Mouse (Mus musculus): ENCODE results near the gene Snx14. TPM values are rescaled to one million over a fixed set of nuclear protein-coding genes. Genes with fewer than 3 reads are reported as not detected.

The Snx14 gene
- polyA plus RNA-seq, 1 experiment from 2014 or later = 11.8 TPM

DNA sequence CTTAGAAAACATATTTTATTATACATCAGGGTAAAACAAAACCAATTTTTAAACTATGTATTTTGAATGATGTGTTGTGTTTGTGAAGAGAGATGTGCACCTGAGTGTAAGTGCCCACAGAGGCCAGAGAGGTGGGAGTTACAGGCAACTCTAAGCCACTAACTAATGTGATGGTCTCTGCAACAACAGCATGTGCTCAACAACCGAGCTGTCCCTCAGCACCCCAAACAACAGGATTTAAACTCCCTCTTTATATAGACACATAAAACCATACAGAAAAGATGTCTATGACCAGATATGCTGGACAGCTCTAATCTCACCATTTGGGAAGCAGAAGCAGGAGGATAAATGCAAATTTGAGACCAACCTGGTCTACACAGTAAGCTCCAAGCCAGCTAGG, 58.2 kb downstream of the Snx14 start:
- Histone ChIP-seq H3K4me2 (no peak overlapping the region), H3K4me1 (replicated peaks) (peaks cover 8% of the 10 kb centered on the region; the same call in 1 of the 2 replicates), H3K27ac (no peak overlapping the region), H3K4me3 (replicated peaks) (no peak overlapping the region), H3K27me3 (no peaks in the 10 kb centered on the region), H3K36me3 (peaks cover 26% of the 10 kb centered on the region), H3K9me3 (replicated peaks) (no peaks in the 10 kb centered on the region), H3K9ac (no peak overlapping the region)
- 31% methylated on average over 1 of the region's 1 CpGs for WGBS (ENCODE audit: insufficient replicate concordance)
- DNase-seq (no peak), ATAC-seq (ENCODE audit: low read depth) (peak; percentile 43; the same call in 1 of the 2 replicates)

DNA sequence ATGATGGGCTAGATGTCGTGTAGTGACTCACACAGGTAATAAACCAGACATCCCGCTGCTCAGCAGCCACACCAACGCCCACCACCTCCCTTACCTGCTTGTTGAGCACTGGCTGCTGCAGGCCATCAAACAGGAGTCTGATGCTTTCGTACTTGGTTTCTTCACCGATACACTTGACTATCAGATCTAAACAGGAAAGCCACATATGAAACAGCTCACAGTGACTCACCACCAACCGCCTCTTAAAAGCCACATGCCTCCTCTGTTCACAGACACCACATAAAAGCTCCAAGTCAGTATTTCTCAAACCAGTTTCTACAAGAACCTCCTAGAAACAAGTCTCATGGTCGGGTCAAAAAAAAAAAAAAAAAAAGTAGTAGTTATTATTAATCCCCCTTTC, 58.7 kb downstream of the Snx14 start:
- Histone ChIP-seq H3K4me3 (replicated peaks) (no peak overlapping the region), H3K4me2 (no peak overlapping the region), H3K27ac (no peak overlapping the region), H3K9me3 (replicated peaks) (no peaks in the 10 kb centered on the region), H3K36me3 (peaks cover 26% of the 10 kb centered on the region), H3K27me3 (no peaks in the 10 kb centered on the region), H3K4me1 (replicated peaks) (peaks cover 8% of the 10 kb centered on the region; the same call in 1 of the 2 replicates), H3K9ac (no peak overlapping the region)
- ATAC-seq (ENCODE audit: low read depth) (peak; percentile 71; the same call in 1 of the 2 replicates), DNase-seq (no peak)
- 18% methylated on average over 7 of the region's 7 CpGs for WGBS (ENCODE audit: insufficient replicate concordance)

DNA sequence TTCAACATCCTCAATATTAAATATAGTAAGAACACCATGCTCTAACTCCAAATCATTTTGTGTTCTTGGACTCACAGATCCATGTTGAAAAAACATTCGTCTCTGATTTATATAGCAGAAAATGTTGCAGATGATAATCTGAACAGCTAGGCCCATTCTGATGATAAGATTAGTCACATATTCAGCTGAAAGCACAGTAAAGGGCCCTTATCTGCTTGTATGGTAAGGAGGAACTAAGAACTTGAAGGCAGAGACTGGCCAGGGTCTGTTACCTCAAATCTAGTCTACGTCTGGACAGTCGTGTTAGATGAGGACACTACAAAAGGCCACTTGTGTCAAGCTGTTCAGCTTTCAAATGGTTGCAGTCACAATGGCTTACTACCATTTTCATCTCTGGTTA, 59.7 kb downstream of the Snx14 start:
- H3K4me3 ChIP-seq (replicated peaks) = no peak overlapping the region
- ATAC-seq (ENCODE audit: low read depth) (no peak), DNase-seq (no peak)
- H3K36me3 ChIP-seq = peaks cover 26% of the 10 kb centered on the region
- H3K27ac ChIP-seq = no peak overlapping the region
- H3K9ac ChIP-seq = no peak overlapping the region
- no peak overlapping the region for H3K4me2 ChIP-seq
- H3K9me3 ChIP-seq (replicated peaks) = no peaks in the 10 kb centered on the region
- 39% methylated on average over 3 of the region's 3 CpGs for WGBS (ENCODE audit: insufficient replicate concordance)
- no peaks in the 10 kb centered on the region for H3K27me3 ChIP-seq
- peaks cover 8% of the 10 kb centered on the region; the same call in 1 of the 2 replicates for H3K4me1 ChIP-seq (replicated peaks)

DNA sequence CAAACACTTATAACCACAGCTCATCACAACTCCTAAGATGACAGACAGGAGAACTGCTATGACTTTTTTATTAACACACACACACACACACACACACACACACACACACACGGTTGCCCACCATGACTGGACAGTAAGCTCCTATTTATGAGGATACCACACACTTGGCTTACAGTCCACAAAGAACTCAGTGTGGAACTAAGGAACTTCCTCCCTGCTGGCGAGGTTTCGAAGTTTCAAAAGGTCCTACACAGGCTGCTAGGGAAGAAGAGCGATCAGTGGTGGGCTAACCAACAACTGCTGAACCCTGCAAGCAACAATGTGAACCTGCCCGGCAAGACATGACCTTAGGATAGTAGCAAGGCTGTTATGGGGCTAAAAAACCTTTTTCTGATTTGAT, 61.3 kb downstream of the Snx14 start:
- Histone ChIP-seq H3K4me3 (replicated peaks) (no peak overlapping the region), H3K27me3 (no peaks in the 10 kb centered on the region), H3K27ac (no peak overlapping the region), H3K9me3 (replicated peaks) (no peaks in the 10 kb centered on the region), H3K36me3 (peaks cover 21% of the 10 kb centered on the region), H3K4me2 (no peak overlapping the region), H3K4me1 (replicated peaks) (peaks cover 8% of the 10 kb centered on the region; the same call in 1 of the 2 replicates), H3K9ac (no peak overlapping the region)
- 56% methylated on average over 5 of the region's 5 CpGs for WGBS (ENCODE audit: insufficient replicate concordance)
- ATAC-seq (ENCODE audit: low read depth) = no peak
- no peak for DNase-seq

DNA sequence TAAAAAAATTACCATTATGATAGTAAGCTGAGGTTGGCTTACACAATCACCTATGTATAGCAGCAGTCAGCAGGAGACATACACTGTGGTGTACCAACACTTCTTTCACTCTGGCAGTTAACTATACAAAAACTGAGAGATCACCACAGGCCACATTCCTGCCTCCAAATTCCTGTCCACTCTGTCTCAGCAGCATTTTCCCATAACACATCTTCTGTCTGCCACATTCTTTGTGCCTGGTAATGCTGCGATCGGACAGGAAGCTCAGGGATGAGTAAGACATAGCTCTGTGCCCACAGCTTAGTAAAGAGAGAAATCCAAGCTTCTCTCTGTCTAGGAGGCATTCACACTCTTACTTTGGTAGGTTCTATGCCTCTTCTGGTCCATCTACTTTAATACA, 65.8 kb downstream of the Snx14 start:
- Histone ChIP-seq H3K9ac (no peak overlapping the region), H3K4me1 (replicated peaks) (no peaks in the 10 kb centered on the region), H3K4me2 (no peak overlapping the region), H3K36me3 (peaks cover 12% of the 10 kb centered on the region; the same call in 1 of the 2 replicates), H3K27ac (no peak overlapping the region), H3K27me3 (no peaks in the 10 kb centered on the region), H3K9me3 (replicated peaks) (no peaks in the 10 kb centered on the region), H3K4me3 (replicated peaks) (no peak overlapping the region)
- ATAC-seq (ENCODE audit: low read depth) = no peak
- no peak for DNase-seq
- WGBS (ENCODE audit: insufficient replicate concordance) = 70% methylated on average over 2 of the region's 2 CpGs

DNA sequence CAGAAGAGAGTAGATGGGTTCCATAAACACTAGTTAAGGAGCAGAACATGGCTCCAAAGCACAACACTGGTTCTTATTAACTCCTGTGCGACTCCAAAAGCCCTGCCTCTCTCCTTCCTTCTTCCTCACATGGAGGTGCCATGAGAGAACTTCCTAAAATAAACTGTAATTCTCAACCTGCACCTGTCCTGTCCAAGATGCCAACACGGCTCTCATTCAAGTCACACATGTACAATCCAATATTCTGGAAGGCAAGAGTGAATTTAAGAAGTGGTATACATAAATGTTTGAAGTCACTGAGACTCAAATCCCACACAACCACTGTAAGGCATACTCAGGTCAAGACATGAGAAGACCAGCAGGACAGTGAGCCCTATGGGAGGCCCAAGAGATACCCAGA, 67.6 kb downstream of the Snx14 start:
- peaks cover 6% of the 10 kb centered on the region; the same call in 1 of the 2 replicates for H3K36me3 ChIP-seq
- no peak overlapping the region for H3K4me3 ChIP-seq (replicated peaks)
- DNase-seq (no peak), ATAC-seq (ENCODE audit: low read depth) (no peak)
- 77% methylated on average over 2 of the region's 2 CpGs for WGBS (ENCODE audit: insufficient replicate concordance)
- H3K4me2 ChIP-seq = no peak overlapping the region
- no peaks in the 10 kb centered on the region; the same call in 1 of the 2 replicates for H3K4me1 ChIP-seq (replicated peaks)
- no peaks in the 10 kb centered on the region for H3K27me3 ChIP-seq
- H3K27ac ChIP-seq = no peak overlapping the region
- no peaks in the 10 kb centered on the region for H3K9me3 ChIP-seq (replicated peaks)
- H3K9ac ChIP-seq = no peak overlapping the region

DNA sequence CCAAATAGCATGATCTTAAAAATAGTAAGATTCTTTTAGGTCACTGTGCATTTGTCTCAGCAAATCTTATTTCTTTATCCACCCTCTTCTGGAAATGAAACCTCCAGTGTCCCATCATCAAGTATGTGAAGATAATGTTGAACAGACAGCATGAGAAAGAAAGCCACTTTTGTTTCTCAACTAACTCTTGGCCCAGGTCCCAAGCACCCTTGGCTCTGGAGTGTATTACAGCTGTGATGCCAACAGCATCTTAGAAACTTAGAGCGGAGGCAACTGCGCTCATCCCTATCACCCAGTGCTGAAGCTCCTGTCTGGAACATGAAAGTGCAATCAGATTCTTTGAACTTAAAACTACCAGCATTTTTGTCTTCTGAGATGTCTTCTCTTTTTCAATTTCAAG, 69.1 kb downstream of the Snx14 start:
- WGBS (ENCODE audit: insufficient replicate concordance) = 86% methylated on average over 2 of the region's 2 CpGs
- Histone ChIP-seq H3K4me2 (no peak overlapping the region), H3K27ac (no peak overlapping the region), H3K4me3 (replicated peaks) (no peak overlapping the region), H3K36me3 (peaks cover 4% of the 10 kb centered on the region; the same call in 1 of the 2 replicates), H3K9ac (no peak overlapping the region), H3K9me3 (replicated peaks) (no peaks in the 10 kb centered on the region), H3K27me3 (no peaks in the 10 kb centered on the region), H3K4me1 (replicated peaks) (no peaks in the 10 kb centered on the region; the same call in 1 of the 2 replicates)
- no peak for ATAC-seq (ENCODE audit: low read depth)
- no peak for DNase-seq

DNA sequence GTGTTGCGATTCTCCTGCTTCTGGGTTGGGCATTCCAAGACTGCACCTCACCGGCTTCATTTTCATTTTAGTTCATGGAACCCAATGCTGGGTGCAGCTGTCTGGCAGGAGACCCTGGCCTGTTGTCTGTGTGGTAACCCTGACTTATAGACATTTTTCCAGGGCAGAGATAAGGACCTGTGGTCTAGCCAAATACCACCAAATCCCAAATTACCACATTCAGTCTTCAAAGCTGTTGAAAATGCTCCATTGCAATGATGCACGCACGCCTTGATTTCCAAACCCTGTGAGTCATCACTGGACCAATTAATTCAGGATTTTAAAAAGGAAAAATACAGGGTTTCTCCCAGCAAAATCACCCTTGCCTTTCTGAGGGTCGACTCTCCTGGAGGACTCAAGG, 70.3 kb downstream of the Snx14 start:
- no peak for ATAC-seq (ENCODE audit: low read depth)
- no peak overlapping the region for H3K4me2 ChIP-seq
- H3K9ac ChIP-seq = no peak overlapping the region
- H3K27me3 ChIP-seq = no peaks in the 10 kb centered on the region
- no peak overlapping the region for H3K4me3 ChIP-seq (replicated peaks)
- 75% methylated on average over 5 of the region's 5 CpGs for WGBS (ENCODE audit: insufficient replicate concordance)
- no peak overlapping the region for H3K27ac ChIP-seq
- 0 out of 2 replicates have a peak, but pooled peaks cover 3% of the 10 kb centered on the region for H3K36me3 ChIP-seq
- DNase-seq = no peak
- H3K9me3 ChIP-seq (replicated peaks) = no peaks in the 10 kb centered on the region
- H3K4me1 ChIP-seq (replicated peaks) = no peaks in the 10 kb centered on the region; the same call in 1 of the 2 replicates

DNA sequence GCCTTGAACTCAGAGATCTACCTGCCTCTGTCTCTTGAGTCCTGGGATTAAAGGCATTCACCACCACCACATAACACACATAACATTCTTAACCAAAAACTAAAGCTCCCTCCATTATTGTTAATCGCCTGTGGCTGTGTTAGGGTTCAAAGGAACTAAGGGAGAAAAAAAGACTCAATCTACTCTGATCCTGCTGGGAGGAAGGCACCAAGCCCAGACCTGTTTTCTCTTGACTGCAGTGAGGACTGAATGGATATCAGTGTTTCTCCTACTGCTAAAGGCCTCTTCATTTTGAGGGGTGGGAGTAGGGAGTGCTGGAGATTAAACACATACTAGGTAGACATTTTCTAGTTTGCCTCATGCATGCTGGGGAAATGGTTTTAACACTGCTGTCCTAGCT, 71.0 kb downstream of the Snx14 start:
- 72% methylated on average over 1 of the region's 1 CpGs for WGBS (ENCODE audit: insufficient replicate concordance)
- DNase-seq = no peak
- no peaks in the 10 kb centered on the region for H3K9me3 ChIP-seq (replicated peaks)

DNA sequence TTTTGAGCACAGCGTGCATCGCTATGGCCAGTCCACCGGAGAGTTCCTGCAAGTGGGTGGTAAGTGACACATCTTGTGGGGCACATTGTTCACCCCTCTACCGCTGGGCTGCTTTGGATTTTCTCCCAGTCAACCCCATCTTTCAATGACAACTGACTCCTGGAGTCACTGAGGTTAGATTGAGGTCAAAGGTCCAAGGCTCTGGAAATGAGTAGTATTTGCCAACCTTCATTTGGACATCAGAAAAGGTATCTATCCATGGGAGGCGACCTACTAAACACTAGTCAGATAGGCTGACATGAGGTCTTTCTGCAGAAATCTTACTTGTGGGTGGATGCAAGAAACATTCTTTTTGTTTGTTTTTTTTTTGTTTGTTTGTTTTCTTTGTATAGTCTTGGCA, 71.4 kb downstream of the Snx14 start:
- H3K27me3 ChIP-seq = no peaks in the 10 kb centered on the region
- H3K4me3 ChIP-seq (replicated peaks) = no peak overlapping the region
- no peak overlapping the region for H3K9ac ChIP-seq
- 0 out of 2 replicates have a peak, but pooled peaks cover 3% of the 10 kb centered on the region for H3K36me3 ChIP-seq
- no peaks in the 10 kb centered on the region for H3K9me3 ChIP-seq (replicated peaks)
- DNase-seq (no peak), ATAC-seq (ENCODE audit: low read depth) (peak; percentile 37; the same call in 1 of the 2 replicates)
- H3K27ac ChIP-seq = no peak overlapping the region
- peaks cover 2% of the 10 kb centered on the region for H3K4me1 ChIP-seq (replicated peaks)
- 71% methylated on average over 5 of the region's 5 CpGs for WGBS (ENCODE audit: insufficient replicate concordance)
- H3K4me2 ChIP-seq = no peak overlapping the region

More for the DNA sequence above, 71.0 kb downstream of the Snx14 start:
- H3K27me3 ChIP-seq = no peaks in the 10 kb centered on the region
- H3K27ac ChIP-seq = no peak overlapping the region
- no peaks in the 10 kb centered on the region; the same call in 1 of the 2 replicates for H3K4me1 ChIP-seq (replicated peaks)
- H3K9ac ChIP-seq = no peak overlapping the region
- no peak overlapping the region for H3K4me2 ChIP-seq
- H3K36me3 ChIP-seq = 0 out of 2 replicates have a peak, but pooled peaks cover 3% of the 10 kb centered on the region
- no peak for ATAC-seq (ENCODE audit: low read depth)
- no peak overlapping the region for H3K4me3 ChIP-seq (replicated peaks)

DNA sequence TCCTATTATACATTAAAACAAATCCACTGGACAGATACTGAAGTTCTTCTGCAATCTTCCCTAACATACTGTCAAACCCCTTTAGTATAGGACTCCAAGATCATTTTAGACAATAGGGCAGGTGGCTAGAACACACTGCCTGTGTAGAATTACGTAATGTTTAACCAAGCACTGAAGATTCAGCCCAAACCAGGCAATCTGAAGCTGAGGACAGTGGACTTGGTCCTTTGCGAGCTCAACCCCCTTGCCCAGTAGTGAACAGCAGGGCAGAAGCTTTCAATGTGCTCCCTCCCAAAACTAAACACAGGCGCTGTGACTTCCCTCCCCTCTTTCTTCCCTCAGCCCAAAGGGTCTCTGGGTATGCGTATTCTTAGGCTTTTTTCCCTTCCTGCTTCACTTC, 71.9 kb downstream of the Snx14 start:
- ATAC-seq (ENCODE audit: low read depth) = peak; percentile 74
- no peak for DNase-seq
- no peak overlapping the region for H3K27ac ChIP-seq

DNA sequence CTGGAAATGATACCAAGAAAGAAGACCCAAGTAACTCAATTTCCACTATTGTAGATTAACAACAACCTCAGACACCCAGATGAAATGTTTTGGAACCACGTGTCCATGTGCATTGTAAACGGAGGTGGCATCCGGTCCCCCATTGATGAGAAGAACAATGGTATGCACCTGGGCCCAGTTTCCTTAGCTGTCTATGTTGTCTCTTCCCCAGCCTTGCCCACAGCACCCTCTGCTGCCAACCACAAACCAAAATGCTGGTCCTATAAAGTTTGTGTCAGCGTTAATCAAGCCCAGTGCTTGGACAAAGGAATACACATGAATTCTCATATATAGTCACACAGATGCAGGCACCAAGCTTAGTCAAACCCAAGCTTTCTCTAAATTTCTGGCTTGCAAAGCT, 72.5 kb downstream of the Snx14 start:
- no peak for ATAC-seq (ENCODE audit: low read depth)
- Histone ChIP-seq H3K4me2 (no peak overlapping the region), H3K9ac (no peak overlapping the region), H3K9me3 (replicated peaks) (no peaks in the 10 kb centered on the region), H3K36me3 (0 out of 2 replicates have a peak, but pooled peaks cover 3% of the 10 kb centered on the region), H3K4me1 (replicated peaks) (peaks cover 11% of the 10 kb centered on the region), H3K4me3 (replicated peaks) (no peak overlapping the region), H3K27me3 (no peaks in the 10 kb centered on the region), H3K27ac (no peak overlapping the region)
- no peak for DNase-seq
- WGBS (ENCODE audit: insufficient replicate concordance) = 70% methylated on average over 4 of the region's 4 CpGs

More for the DNA sequence above, 71.9 kb downstream of the Snx14 start:
- peaks cover 7% of the 10 kb centered on the region for H3K4me1 ChIP-seq (replicated peaks)
- WGBS (ENCODE audit: insufficient replicate concordance) = 70% methylated on average over 4 of the region's 4 CpGs
- H3K9ac ChIP-seq = no peak overlapping the region
- H3K4me2 ChIP-seq = no peak overlapping the region
- 0 out of 2 replicates have a peak, but pooled peaks cover 3% of the 10 kb centered on the region for H3K36me3 ChIP-seq
- H3K4me3 ChIP-seq (replicated peaks) = no peak overlapping the region
- no peaks in the 10 kb centered on the region for H3K27me3 ChIP-seq
- no peaks in the 10 kb centered on the region for H3K9me3 ChIP-seq (replicated peaks)
